16 mouse cellular contexts compared by ENCODE assay signal in the genomic region with DNA sequence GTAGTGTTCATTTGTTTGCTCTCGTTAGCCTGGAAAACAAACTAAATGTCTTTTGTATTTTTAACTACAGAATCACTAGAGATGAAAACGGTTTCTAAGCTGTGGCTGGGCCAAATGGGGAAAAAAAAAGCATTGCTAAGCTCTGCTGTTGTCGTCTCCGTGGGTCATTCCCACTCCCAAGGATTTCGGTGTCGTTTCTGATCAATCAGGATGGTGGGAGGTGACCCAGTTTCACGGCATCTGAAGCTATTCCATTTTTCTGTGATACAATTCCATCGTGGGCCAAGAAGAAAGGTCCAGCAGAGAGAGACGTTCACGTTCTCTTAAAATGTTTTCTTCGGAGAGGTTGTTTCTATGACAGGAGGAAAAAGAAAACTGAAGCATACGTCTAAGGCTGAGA.
A peak's percentile ranks its signal among the peaks of the same experiment; 100 is the strongest.
DNase-seq lines count a peak whose midpoint lies in the region; TF ChIP-seq lines count a peak whose summit lies in the region.
"Had no signal": no experiment of that assay in that cellular context is flagged by ENCODE, and none has a peak within 500 bp of the region (broad histone marks: within the 10 kb centered on the region; RNA-seq: fewer than 3 reads in every experiment).

No protein-coding gene starts in this region.

- TF ChIP-seq CTCF in lung, adult 2 months (IDR thresholded peaks at IDR 0.05; ENCODE audit: insufficient read depth, low read length), result no peak

- 84% methylated on average over 12 of the region's 12 CpGs for WGBS in lung, adult 2 months

- TF ChIP-seq POLR2A in lung, adult 2 months (IDR thresholded peaks at IDR 0.05; ENCODE audit: borderline replicate concordance, extremely low read depth, low read depth, low read length), result no peak

- H3K4me3 ChIP-seq in lung, adult 2 months (replicated peaks; ENCODE audit: extremely low read depth, low read depth, low read length), result no peak overlapping the region

- H3K4me1 ChIP-seq in lung, adult 2 months (ENCODE audit: control insufficient read depth, insufficient read depth, low read length), result no peaks in the 10 kb centered on the region

- peak; percentile 9 for DNase-seq in heart, adult 11 months
- no peak for DNase-seq in heart, postnatal 10 days
- peak; percentile 52 for DNase-seq in retina, embryonic 14.5 days (ENCODE audit: low spot score)
- peak; percentile 64 for DNase-seq in retina, postnatal 1 day
- no peak for DNase-seq in lung, adult 2 months
- DNase-seq in embryo, embryonic 9.5 days (ENCODE audit: extremely low spot score), result no peak
- DNase-seq: adrenal gland, adult 2 months; adrenal gland, adult 8-10 months; adrenal gland, postnatal 10 days; adrenal gland, postnatal 14 days; adrenal gland, postnatal 25 days; adrenal gland, postnatal 36 days; B cell, adult 2 months; cerebellum, adult 11 months; cerebellum, adult 11-12 months; cerebellum, adult 18-20 months had no signal

- intact Hi-C loops in heart, postnatal 10 days (cut with DNase I), result no loop called here

Comparison
In these comparisons a context has a peak if more than half of its experiments do, and no peak if none do; other contexts are left out.
1. DNase-seq: peak in heart, adult 11 months (single experiment), retina, embryonic 14.5 days (single experiment) and retina, postnatal 1 day (single experiment); none in heart, postnatal 10 days (0 of 2), lung, adult 2 months (single experiment) and embryo, embryonic 9.5 days (single experiment).